ENCODE assay signal across 16 mouse cellular contexts in genomic region chr17:64425811-64426210, GRCm38 (mm10).
"Had no signal": no experiment of that assay in that cellular context is flagged by ENCODE, and none has a peak within 500 bp of the region (broad histone marks: within the 10 kb centered on the region; RNA-seq: fewer than 3 reads in every experiment).

No protein-coding gene starts in this region.

- H3K4me1 ChIP-seq: limb, embryonic 13.5 days; megakaryocyte, embryonic 14.5 days; midbrain, embryonic 12.5 days had no signal

- H3K4me2 ChIP-seq: limb, embryonic 13.5 days; liver, embryonic 11.5 days; midbrain, embryonic 12.5 days; neural tube, embryonic 15.5 days had no signal

- H3K27me3 ChIP-seq: limb, embryonic 13.5 days; megakaryocyte, embryonic 14.5 days; midbrain, embryonic 12.5 days; neural tube, embryonic 15.5 days had no signal

- DNase-seq: kidney, adult 8-10 months; kidney, postnatal 10 days; kidney, postnatal 4 days; right cerebral cortex, adult 18-20 months; right cerebral cortex, postnatal 25 days; thymus, postnatal 36 days had no signal

- H3K9ac ChIP-seq: limb, embryonic 13.5 days; midbrain, embryonic 12.5 days; neural tube, embryonic 15.5 days had no signal

- H3K9me3 ChIP-seq: limb, embryonic 13.5 days; midbrain, embryonic 12.5 days; neural tube, embryonic 15.5 days had no signal

- H3K36me3 ChIP-seq: limb, embryonic 13.5 days; midbrain, embryonic 12.5 days; neural tube, embryonic 15.5 days had no signal

- ATAC-seq: inflammation-experienced regulatory T-cells, adult 6 months; intestine, postnatal 0 days; midbrain, embryonic 16.5 days had no signal

- H3K4me3 ChIP-seq: layer of hippocampus, adult 2 months; limb, embryonic 13.5 days; megakaryocyte, embryonic 14.5 days; midbrain, embryonic 12.5 days; neural tube, embryonic 15.5 days had no signal

- H3K27ac ChIP-seq: layer of hippocampus, adult 2 months; limb, embryonic 13.5 days; macrophage; midbrain, embryonic 12.5 days; neural tube, embryonic 15.5 days had no signal
